Mouse (Mus musculus) hindbrain, embryonic 14.5 days (tissue): ENCODE measurements around the gene Ivd. TPM values are rescaled to one million over a fixed set of nuclear protein-coding genes. Genes with fewer than 3 reads are reported as not detected.

ENCODE experiments used
- ATAC-seq: fragments of 200-750 bp; cut with Nextera tagmentation; 2 replicates; pipeline ENCODE4 v1.8.0; 2017; ENCODE audit warnings: moderate number of reproducible peaks, mild to moderate bottlenecking, moderate TSS enrichment, moderate library complexity; ENCODE audit not compliant: low FRiP score
- DNase-seq: peaks from one replicate; pipeline ENCODE4 v3.0.0-alpha.2; 2015; ENCODE audit warnings: low spot score
- H3K27ac ChIP-seq: fragments of 300-500 bp; sonication (generic); 2 replicates; pipeline ENCODE4 v1.5.1; 2014; ENCODE audit warnings: mild to moderate bottlenecking, moderate library complexity
- H3K27me3 ChIP-seq: fragments of 300-500 bp; sonication (generic); 2 replicates; pipeline ENCODE4 v1.6.1; 2014; ENCODE audit warnings: mild to moderate bottlenecking, low read length, mixed read lengths; ENCODE audit not compliant: control insufficient read depth, insufficient read depth
- H3K36me3 ChIP-seq: fragments of 300-500 bp; sonication (generic); replicated peaks from 2 replicates; pipeline ENCODE4 v1.6.1; 2014; ENCODE audit not compliant: control insufficient read depth, insufficient read depth
- H3K4me1 ChIP-seq: fragments of 300-500 bp; sonication (generic); replicated peaks from 2 replicates; pipeline ENCODE4 v1.6.1; 2014; ENCODE audit warnings: antibody characterized with exemption, low read length, mixed read lengths; ENCODE audit not compliant: control insufficient read depth, insufficient read depth
- H3K4me2 ChIP-seq: fragments of 300-500 bp; sonication (generic); replicated peaks from 2 replicates; pipeline ENCODE4 v1.6.1; 2014; ENCODE audit warnings: mild to moderate bottlenecking, moderate library complexity
- H3K4me3 ChIP-seq: fragments of 300-500 bp; sonication (generic); replicated peaks from 2 replicates; pipeline ENCODE4 v1.5.1; 2014; ENCODE audit warnings: mild to moderate bottlenecking, low read length
- H3K9ac ChIP-seq: fragments of 300-500 bp; sonication (generic); 2 replicates; pipeline ENCODE4 v1.6.1; 2014
- H3K9me3 ChIP-seq: fragments of 300-500 bp; sonication (generic); 2 replicates; pipeline ENCODE4 v1.6.1; 2016; ENCODE audit warnings: low read length; ENCODE audit not compliant: control insufficient read depth
- WGBS: fragments of 180-500 bp; shearing (Covaris S2); extraction: QIAGEN DNeasy Blood & Tissue Kit; methylation state at CpG from one replicate; pipeline ENCODE4 v1.1.7; 2014; 5-methylcytosine and 5-hydroxymethylcytosine counted together
- polyA plus RNA-seq: library from polyadenylated mRNA; unstranded; fragments of >200 nt; fragmentation: Nextera tagmentation; extraction: Ambion mirVana; gene quantifications from 2 replicates; pipeline ENCODE4 v1.2.1, GENCODE M21; 2014

The Ivd gene
- polyA plus RNA-seq, 1 experiment from 2014 or later: 36.4 TPM

DNA sequence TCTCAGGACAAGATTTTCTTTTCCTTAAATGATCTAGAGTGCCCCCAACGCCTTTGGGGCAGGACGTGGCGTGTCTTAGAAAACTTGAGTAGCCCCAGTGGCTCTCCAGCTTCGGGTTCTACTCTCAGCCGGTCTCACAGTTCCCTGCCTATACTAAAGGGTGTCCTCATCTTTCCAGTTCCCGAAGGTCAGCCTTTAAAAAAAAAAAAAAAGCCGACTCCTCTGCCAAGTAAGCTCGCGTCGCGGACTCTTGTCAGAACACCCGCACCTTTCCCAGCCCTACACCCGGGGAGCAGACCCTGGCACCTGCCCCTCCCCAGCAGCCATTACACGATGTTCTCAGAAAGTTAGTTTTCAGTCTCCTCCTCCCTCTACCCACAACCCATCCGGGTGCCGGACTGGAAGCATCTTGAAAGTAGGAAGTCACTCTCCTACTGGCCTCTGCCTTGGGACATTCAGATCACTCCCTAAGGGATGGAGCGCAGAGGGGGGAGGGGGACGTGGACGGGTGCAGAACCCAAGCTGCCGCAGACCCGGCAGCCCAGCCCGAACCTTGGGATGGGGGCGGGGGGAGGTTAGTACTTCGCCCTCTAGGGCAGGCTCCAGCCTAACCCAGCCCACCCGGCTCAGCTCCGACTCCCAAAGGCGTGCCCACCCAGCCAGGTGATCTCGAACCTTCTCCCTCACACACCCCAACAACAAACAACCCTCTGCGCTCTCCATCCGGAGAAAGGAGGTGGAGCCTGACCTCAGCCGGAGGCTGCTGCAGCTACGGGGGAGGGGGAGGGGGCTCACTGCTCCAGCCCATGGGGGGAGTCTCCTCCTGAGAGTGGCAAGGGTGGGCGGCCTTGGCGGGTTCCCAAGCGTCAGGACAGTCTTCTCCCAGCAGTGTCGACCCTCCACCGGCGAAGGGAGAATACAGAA, 34.5 kb downstream of the Ivd start:
- H3K9ac ChIP-seq: peak overlapping the region; percentile 29; the same call in 1 of the 2 replicates
- under 1% methylated on average over 38 of the region's 38 CpGs for WGBS
- H3K36me3 ChIP-seq: no peaks in the 10 kb centered on the region
- no peak for DNase-seq
- peak overlapping the region; percentile 32 for H3K4me3 ChIP-seq
- no peak for ATAC-seq
- no peak overlapping the region for H3K27ac ChIP-seq
- H3K27me3 ChIP-seq: peaks cover 77% of the 10 kb centered on the region
- H3K4me2 ChIP-seq: peak overlapping the region; percentile 69
- no peaks in the 10 kb centered on the region for H3K9me3 ChIP-seq
- H3K4me1 ChIP-seq: peaks cover 27% of the 10 kb centered on the region; the same call in 1 of the 2 replicates

DNA sequence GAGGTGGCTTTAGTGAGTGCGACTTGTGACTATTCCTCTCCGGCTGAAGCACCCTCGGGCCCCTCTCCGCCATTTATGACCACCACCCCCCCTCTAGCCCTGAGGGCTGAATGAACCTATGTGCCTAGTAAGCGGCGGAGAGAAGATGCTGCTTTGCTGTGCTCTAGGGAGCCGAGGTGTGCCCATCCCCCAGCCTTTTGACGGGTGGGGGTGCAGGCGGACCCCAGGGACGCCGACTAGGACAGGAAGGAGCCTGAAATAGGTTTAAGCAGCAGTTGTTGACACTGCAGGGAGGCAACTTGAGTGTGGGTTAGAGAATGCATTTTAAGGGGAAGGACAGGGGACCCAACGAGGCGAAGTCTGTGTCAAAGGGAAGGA, 35.1 kb downstream of the Ivd start:
- no peaks in the 10 kb centered on the region for H3K36me3 ChIP-seq

DNA sequence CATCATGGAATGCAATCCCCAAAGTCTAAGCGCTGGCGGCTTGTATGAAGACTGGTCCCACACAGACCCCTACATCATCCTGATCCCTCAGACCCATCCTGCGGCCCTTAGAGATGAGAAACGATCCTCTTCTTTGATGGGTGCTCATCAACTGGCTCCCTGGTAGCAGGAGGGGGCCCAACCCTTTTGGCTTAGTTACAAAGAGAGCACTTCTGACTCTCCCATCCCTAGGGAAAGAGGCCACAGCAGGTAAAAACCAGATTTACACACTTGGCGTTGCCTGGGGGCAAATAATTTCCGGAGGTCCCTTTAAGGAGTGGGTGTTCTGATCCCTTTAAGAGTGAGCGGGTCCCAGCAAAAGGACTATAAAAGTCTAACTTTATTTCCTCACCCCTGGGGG, 35.6 kb downstream of the Ivd start:
- DNase-seq (no peak), ATAC-seq (no peak)
- Histone ChIP-seq H3K4me3 (0 out of 2 replicates have a peak overlapping the region, but pooled peaks have one; percentile 32), H3K36me3 (no peaks in the 10 kb centered on the region), H3K4me2 (peak overlapping the region; percentile 69), H3K4me1 (peaks cover 27% of the 10 kb centered on the region; the same call in 1 of the 2 replicates), H3K27me3 (peaks cover 77% of the 10 kb centered on the region), H3K9ac (no peak overlapping the region), H3K9me3 (no peaks in the 10 kb centered on the region), H3K27ac (no peak overlapping the region)
- 4% methylated on average over 7 of the region's 7 CpGs for WGBS

More for the DNA sequence above, 35.1 kb downstream of the Ivd start:
- Histone ChIP-seq H3K4me1 (peaks cover 27% of the 10 kb centered on the region; the same call in 1 of the 2 replicates), H3K27me3 (peaks cover 77% of the 10 kb centered on the region), H3K4me2 (peak overlapping the region; percentile 69), H3K9me3 (no peaks in the 10 kb centered on the region), H3K4me3 (peak overlapping the region; percentile 32), H3K9ac (peak overlapping the region; percentile 29; the same call in 1 of the 2 replicates), H3K27ac (no peak overlapping the region)
- DNase-seq (no peak), ATAC-seq (no peak)
- WGBS: under 1% methylated on average over 13 of the region's 13 CpGs

DNA sequence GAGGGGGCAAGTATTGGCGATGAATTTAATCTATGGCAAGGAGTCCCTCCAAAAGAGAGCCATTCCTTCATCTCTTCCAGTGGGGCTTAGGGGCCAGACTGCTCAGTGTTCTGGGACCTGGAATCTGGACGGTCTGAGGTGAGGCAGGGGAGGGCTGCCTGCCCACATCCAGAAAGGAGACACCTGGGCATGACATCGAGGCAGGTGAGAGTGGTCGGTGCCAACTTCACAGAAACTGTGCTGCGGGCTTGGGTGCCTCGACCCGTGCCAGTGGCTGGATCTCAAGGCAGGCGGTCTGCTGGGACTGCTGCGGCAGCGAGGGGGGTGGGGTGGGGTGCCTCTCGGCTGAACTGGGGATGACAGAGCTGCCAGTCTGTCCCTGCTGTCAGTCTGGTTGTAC, 36.1 kb downstream of the Ivd start:
- DNase-seq (no peak), ATAC-seq (no peak)
- no peaks in the 10 kb centered on the region for H3K36me3 ChIP-seq
- 2% methylated on average over 11 of the region's 11 CpGs for WGBS
- H3K9ac ChIP-seq: no peak overlapping the region
- peaks cover 29% of the 10 kb centered on the region; the same call in 1 of the 2 replicates for H3K4me1 ChIP-seq
- peak overlapping the region; percentile 69; the same call in 1 of the 2 replicates for H3K4me2 ChIP-seq
- no peak overlapping the region for H3K27ac ChIP-seq
- H3K27me3 ChIP-seq: peaks cover 74% of the 10 kb centered on the region
- no peak overlapping the region for H3K4me3 ChIP-seq
- no peaks in the 10 kb centered on the region for H3K9me3 ChIP-seq

DNA sequence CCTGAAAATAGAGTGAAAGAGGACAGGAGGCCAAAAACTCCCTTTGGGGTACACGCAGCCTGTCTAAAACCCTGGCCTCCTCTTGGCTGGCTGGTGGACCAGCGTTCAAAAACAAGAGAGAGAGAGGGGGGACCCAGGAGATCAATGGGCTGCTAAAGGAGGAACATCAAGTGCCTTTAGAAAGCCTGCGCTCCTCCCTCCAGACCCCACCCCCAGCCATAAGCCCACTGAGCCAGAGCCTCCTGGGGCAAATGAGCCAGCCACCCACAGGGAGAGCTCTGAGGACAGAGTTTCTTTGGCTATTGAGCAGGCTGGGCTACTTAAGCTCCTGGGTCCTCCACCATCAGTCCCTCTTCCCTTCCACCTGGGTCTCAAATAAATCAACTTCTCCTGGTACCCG, 37.0 kb downstream of the Ivd start:
- Histone ChIP-seq H3K4me1 (peaks cover 38% of the 10 kb centered on the region), H3K9ac (no peak overlapping the region), H3K4me3 (no peak overlapping the region), H3K9me3 (no peaks in the 10 kb centered on the region), H3K4me2 (no peak overlapping the region), H3K27me3 (peaks cover 70% of the 10 kb centered on the region), H3K27ac (no peak overlapping the region), H3K36me3 (no peaks in the 10 kb centered on the region)
- ATAC-seq (no peak), DNase-seq (no peak)
- WGBS: 4% methylated on average over 4 of the region's 4 CpGs

DNA sequence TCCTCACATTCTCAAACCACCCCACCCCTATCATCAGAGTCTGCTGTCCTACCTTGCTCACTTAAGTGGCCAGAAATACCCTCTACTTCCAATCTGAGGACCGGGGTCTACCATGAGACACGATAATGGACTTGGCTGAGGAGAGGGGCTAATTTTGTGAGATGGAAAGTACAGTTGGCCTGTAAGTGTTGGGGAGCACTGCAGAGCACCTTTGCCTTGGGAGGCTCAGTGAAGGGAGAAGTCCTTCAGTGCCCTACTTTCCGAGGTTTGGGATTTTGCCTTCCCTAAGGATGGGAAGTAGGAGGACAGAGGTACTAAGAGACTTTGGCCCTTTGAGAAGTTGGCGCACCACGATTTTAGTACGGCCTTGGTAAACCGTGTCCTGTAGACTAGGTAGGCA, 37.6 kb downstream of the Ivd start:
- H3K4me1 ChIP-seq: peaks cover 44% of the 10 kb centered on the region
- no peak overlapping the region for H3K27ac ChIP-seq
- H3K36me3 ChIP-seq: no peaks in the 10 kb centered on the region
- peaks cover 65% of the 10 kb centered on the region for H3K27me3 ChIP-seq
- H3K9ac ChIP-seq: no peak overlapping the region
- no peak overlapping the region for H3K4me2 ChIP-seq
- H3K9me3 ChIP-seq: no peaks in the 10 kb centered on the region
- no peak overlapping the region for H3K4me3 ChIP-seq
- ATAC-seq: no peak
- DNase-seq: no peak
- 11% methylated on average over 7 of the region's 7 CpGs for WGBS

DNA sequence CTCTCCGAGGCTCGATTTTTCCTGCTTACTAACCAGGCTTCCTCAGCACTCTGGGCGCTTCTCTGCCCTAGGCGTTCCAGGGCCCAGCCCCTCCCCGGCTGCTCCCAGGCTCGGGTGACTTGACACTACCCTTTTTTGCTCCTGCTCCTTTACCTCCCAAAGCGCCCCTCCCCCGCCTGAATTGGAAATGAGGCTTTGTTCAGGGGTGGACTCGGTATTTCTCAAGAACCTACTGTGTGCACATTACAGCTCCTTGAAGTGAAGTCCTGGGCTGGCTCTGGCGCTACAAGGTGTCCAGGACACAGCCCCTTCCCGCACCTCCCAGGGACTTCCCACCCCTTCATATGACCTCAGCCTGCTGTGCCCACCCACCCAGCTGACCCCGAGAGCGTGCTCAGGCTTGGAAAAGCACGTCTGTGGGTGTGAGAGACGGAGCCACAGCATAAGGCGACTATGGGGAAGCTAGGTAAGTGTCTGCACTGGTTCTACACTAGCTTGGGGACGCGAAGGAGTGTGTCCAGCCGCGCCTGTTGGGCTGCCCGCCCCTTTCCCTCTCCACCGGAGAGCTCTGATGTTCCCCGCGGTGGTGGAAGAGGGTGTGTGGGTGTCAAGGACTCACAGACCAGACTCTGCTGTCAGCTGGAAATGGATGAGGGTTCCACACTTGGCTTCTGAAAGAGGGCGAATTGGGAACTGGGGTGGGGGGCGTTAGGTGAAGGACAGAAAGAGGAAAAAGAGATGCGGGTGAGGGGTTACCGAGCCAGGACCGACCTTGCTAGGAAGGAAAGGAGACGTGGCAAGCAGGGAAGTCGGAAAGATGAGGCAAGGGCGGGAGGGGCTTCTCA, 38.4 kb downstream of the Ivd start, which contains the start of gene Bahd1:
Bahd1 (plus strand) TSS at position 397 of the 845 bp plus-strand sequence.
- peak within 1 kb of the TSS; percentile 90 for H3K4me3 ChIP-seq
- H3K9me3 ChIP-seq: no peaks in the 10 kb centered on the region
- WGBS: under 1% methylated on average over 32 of the region's 32 CpGs
- peak within 1 kb of the TSS; percentile 55 for H3K9ac ChIP-seq
- H3K27ac ChIP-seq: no peak within 1 kb of the TSS
- H3K27me3 ChIP-seq: peaks cover 56% of the 10 kb centered on the region
- no peak for DNase-seq
- no peak for ATAC-seq
- peaks cover 53% of the 10 kb centered on the region for H3K4me1 ChIP-seq
- peak within 1 kb of the TSS; percentile 96 for H3K4me2 ChIP-seq
- H3K36me3 ChIP-seq: no peaks in the 10 kb centered on the region

DNA sequence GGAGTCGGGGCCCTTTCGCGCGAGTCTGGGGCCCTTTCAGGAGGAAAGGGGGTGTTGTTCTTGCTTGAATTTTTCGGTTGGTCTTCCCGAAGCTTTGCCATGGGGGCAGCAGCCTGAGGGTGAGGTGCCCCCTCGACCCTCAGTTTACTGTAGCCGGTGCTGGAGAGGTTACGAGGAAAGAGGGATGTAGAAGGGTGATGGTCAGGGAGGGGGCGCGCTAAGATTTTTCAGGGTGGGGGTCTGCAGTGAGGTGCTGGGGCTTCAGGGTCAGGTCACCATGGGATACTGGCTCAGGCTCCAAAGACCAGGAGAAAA, 39.0 kb downstream of the Ivd start:
- peak overlapping the region; percentile 96 for H3K4me2 ChIP-seq
- 0% methylated on average over 11 of the region's 11 CpGs for WGBS
- peaks cover 50% of the 10 kb centered on the region for H3K27me3 ChIP-seq
- H3K9me3 ChIP-seq: no peaks in the 10 kb centered on the region
- DNase-seq: no peak
- peaks cover 58% of the 10 kb centered on the region for H3K4me1 ChIP-seq
- H3K27ac ChIP-seq: no peak overlapping the region
- peak overlapping the region; percentile 90 for H3K4me3 ChIP-seq
- peak overlapping the region; percentile 55 for H3K9ac ChIP-seq
- no peak; the same call in 1 of the 2 replicates for ATAC-seq
- no peaks in the 10 kb centered on the region for H3K36me3 ChIP-seq
